Comparison of ENCODE assay signal across 14 mouse cellular contexts in genomic region chr14:21106582-21106981, GRCm38 (mm10). TPM values are rescaled to one million over a fixed set of nuclear protein-coding genes. Genes with fewer than 3 reads are reported as not detected.
A peak's percentile ranks its signal among the peaks of the same experiment; 100 is the strongest.
DNase-seq lines count a peak whose midpoint lies in the region; ATAC-seq lines count a peak whose summit lies in the region.
"Had no signal": no experiment of that assay in that cellular context is flagged by ENCODE, and none has a peak within 500 bp of the region (broad histone marks: within the 10 kb centered on the region; RNA-seq: fewer than 3 reads in every experiment).

No protein-coding gene starts in this region.

- H3K27ac ChIP-seq in kidney, embryonic 15.5 days: no peak overlapping the region
- no peak overlapping the region for H3K27ac ChIP-seq in midbrain, embryonic 14.5 days (replicated peaks; ENCODE audit: low read depth, low read length)
- H3K27ac ChIP-seq: limb, embryonic 10.5 days; midbrain, embryonic 12.5 days; neural tube, embryonic 12.5 days had no signal

- H3K9me3 ChIP-seq in kidney, embryonic 15.5 days (replicated peaks): no peaks in the 10 kb centered on the region
- H3K9me3 ChIP-seq in midbrain, embryonic 14.5 days (ENCODE audit: control insufficient read depth, low read length): no peaks in the 10 kb centered on the region
- H3K9me3 ChIP-seq: limb, embryonic 10.5 days; midbrain, embryonic 12.5 days; neural tube, embryonic 12.5 days had no signal

- H3K36me3 ChIP-seq in kidney, embryonic 15.5 days: no peaks in the 10 kb centered on the region
- no peaks in the 10 kb centered on the region for H3K36me3 ChIP-seq in midbrain, embryonic 14.5 days (ENCODE audit: control insufficient read depth, insufficient read depth, low read length)
- H3K36me3 ChIP-seq: midbrain, embryonic 12.5 days; neural tube, embryonic 12.5 days had no signal

- peak; percentile 14 for DNase-seq in cerebellum, adult 9-11 months
- no peak for DNase-seq in cerebellum, postnatal 14 days
- DNase-seq in kidney, adult 8-10 months: peak; percentile 59 to 68
- peak; percentile 60 for DNase-seq in adrenal gland, adult 2 months
- peak; percentile 35 for DNase-seq in kidney, postnatal 14 days
- DNase-seq in right cerebral cortex, adult 18-20 months: no peak
- no peak for DNase-seq in midbrain, embryonic 14.5 days
- DNase-seq: cerebellum, postnatal 10 days; lung, postnatal 14 days; thymus, postnatal 14 days had no signal

- H3K9ac ChIP-seq in kidney, embryonic 15.5 days: no peak overlapping the region
- no peak overlapping the region for H3K9ac ChIP-seq in midbrain, embryonic 14.5 days (replicated peaks; ENCODE audit: low read length)
- H3K9ac ChIP-seq: midbrain, embryonic 12.5 days; neural tube, embryonic 12.5 days had no signal

- 81% methylated on average over 8 of the region's 8 CpGs for whole genome bisulfite sequencing in kidney, embryonic 15.5 days
- 92% methylated on average over 8 of the region's 8 CpGs for WGBS in midbrain, embryonic 14.5 days

- no peaks in the 10 kb centered on the region for H3K4me1 ChIP-seq in kidney, embryonic 15.5 days
- H3K4me1 ChIP-seq in midbrain, embryonic 14.5 days (ENCODE audit: control insufficient read depth, insufficient read depth, low read length): no peaks in the 10 kb centered on the region
- H3K4me1 ChIP-seq: limb, embryonic 10.5 days; neural tube, embryonic 12.5 days had no signal

- no peak overlapping the region for H3K4me2 ChIP-seq in kidney, embryonic 15.5 days
- no peak overlapping the region for H3K4me2 ChIP-seq in midbrain, embryonic 14.5 days (ENCODE audit: low read length)
- H3K4me2 ChIP-seq: midbrain, embryonic 12.5 days; neural tube, embryonic 12.5 days had no signal

- no peaks in the 10 kb centered on the region for H3K27me3 ChIP-seq in kidney, embryonic 15.5 days
- no peaks in the 10 kb centered on the region for H3K27me3 ChIP-seq in midbrain, embryonic 14.5 days (ENCODE audit: control insufficient read depth, insufficient read depth, low read length)
- H3K27me3 ChIP-seq: midbrain, embryonic 12.5 days; neural tube, embryonic 12.5 days had no signal

- no peak for ATAC-seq in kidney, embryonic 15.5 days (replicated peaks; ENCODE audit: low FRiP score)
- no peak for ATAC-seq in midbrain, embryonic 14.5 days (ENCODE audit: low FRiP score, low TSS enrichment)

- H3K4me3 ChIP-seq in kidney, embryonic 15.5 days (replicated peaks): no peak overlapping the region
- no peak overlapping the region for H3K4me3 ChIP-seq in midbrain, embryonic 14.5 days (replicated peaks; ENCODE audit: low read depth, low read length)
- H3K4me3 ChIP-seq: limb, embryonic 10.5 days; midbrain, embryonic 12.5 days; neural tube, embryonic 12.5 days had no signal

RNA-seq across cellular contexts. Expression of gene Adk, which starts 54.2 kb away (rescaled TPM):
- polyA plus RNA-seq in kidney, embryonic 15.5 days (2015; fragmentation: Nextera tagmentation; extraction: Ambion mirVana): 156 and 168 TPM in 2 replicates
- total RNA-seq in adrenal gland, adult 2 months (2021): 100 to 1,000 TPM; 103 to 124 TPM
- 11.8 and 12.4 TPM in 2 replicates for polyA plus RNA-seq in adrenal gland, adult 2 months (2012; rRNA removed)
- 34.1 and 37.9 TPM in 2 replicates for polyA plus RNA-seq in midbrain, embryonic 14.5 days (2014; fragmentation: Nextera tagmentation; extraction: Ambion mirVana)

RNA-seq across cellular contexts. Expression of gene Ap3m1, which starts 54.3 kb away (rescaled TPM):
- polyA plus RNA-seq in kidney, embryonic 15.5 days (2015; fragmentation: Nextera tagmentation; extraction: Ambion mirVana): 74.6 and 77.8 TPM in 2 replicates
- total RNA-seq in adrenal gland, adult 2 months (2021): 100 to 1,000 TPM; 106 to 109 TPM
- 9.0 and 10.3 TPM in 2 replicates for polyA plus RNA-seq in adrenal gland, adult 2 months (2012; rRNA removed)
- polyA plus RNA-seq in midbrain, embryonic 14.5 days (2014; fragmentation: Nextera tagmentation; extraction: Ambion mirVana): 88.6 and 112 TPM in 2 replicates

Comparison
In these comparisons a context has a peak if more than half of its experiments do, and no peak if none do; other contexts are left out.
1. DNase-seq: peak in cerebellum, adult 9-11 months (single experiment), kidney, adult 8-10 months (2 of 2), adrenal gland, adult 2 months (single experiment) and kidney, postnatal 14 days (single experiment); none in cerebellum, postnatal 14 days (0 of 2), right cerebral cortex, adult 18-20 months (single experiment) and midbrain, embryonic 14.5 days (single experiment).